Mouse (Mus musculus): ENCODE data around the gene Cox19. TPM values are rescaled to one million over a fixed set of nuclear protein-coding genes. Genes with fewer than 3 reads are reported as not detected.
A peak's percentile ranks its signal among the peaks of the same experiment; 100 is the strongest.
"Not testable (repeated sequence)": the region's sequence is repeated elsewhere in the genome, so short reads cannot be mapped to it uniquely, and the experiment has no call there.

Cox19 gene
- total RNA-seq, 2 experiments from 2014 or later = 73.6 to 79.4 TPM

GRCm38 (mm10) chr5:139364260-139364910, 13.2 kb upstream of the Cox19 start:
- peak; percentile 94 for DNase-seq (ENCODE audit: low spot score in 2 of 2)

GRCm38 (mm10) chr5:139363858-139364257, 12.6 kb upstream of the Cox19 start:
- peak in 1 of 2 experiments; percentile 50 for DNase-seq (ENCODE audit: low spot score in 2 of 2)

GRCm38 (mm10) chr5:139359244-139359643, 8.0 kb upstream of the Cox19 start:
- DNase-seq (ENCODE audit: low spot score in 2 of 2) = no peak

GRCm38 (mm10) chr5:139358653-139359052, 7.4 kb upstream of the Cox19 start:
- DNase-seq (ENCODE audit: low spot score in 2 of 2) = no peak

- DNase-seq (ENCODE audit: low spot score in 2 of 2) = peak; percentile 68 to 75
Measured at GRCm38 (mm10) chr5:139355235-139355772, 4.1 kb upstream of the Cox19 start.

GRCm38 (mm10) chr5:139353946-139354345, 2.7 kb upstream of the Cox19 start:
- DNase-seq (ENCODE audit: low spot score in 2 of 2) = no peak

- no peak for DNase-seq (ENCODE audit: low spot score in 2 of 2)
Measured at GRCm38 (mm10) chr5:139353496-139353895, 2.3 kb upstream of the Cox19 start.

GRCm38 (mm10) chr5:139352317-139352716, 1.1 kb upstream of the Cox19 start, which contains the start of gene Cyp2w1:
Gene Cyp2w1, plus strand, starts transcription at chr5:139352617.
- DNase-seq (ENCODE audit: low spot score in 2 of 2) = no peak

GRCm38 (mm10) chr5:139351628-139352027, 410 bp upstream of the Cox19 start:
- DNase-seq (ENCODE audit: low spot score in 2 of 2) = no peak

GRCm38 (mm10) chr5:139349713-139350112, 1.5 kb downstream of the Cox19 start:
- no peak for DNase-seq (ENCODE audit: low spot score in 2 of 2)

- no peak for DNase-seq (ENCODE audit: low spot score in 2 of 2)
Measured at GRCm38 (mm10) chr5:139347225-139347624, 4.0 kb downstream of the Cox19 start.

- DNase-seq (ENCODE audit: low spot score in 2 of 2) = no peak
Measured at GRCm38 (mm10) chr5:139345364-139345714, 5.9 kb downstream of the Cox19 start.

GRCm38 (mm10) chr5:139344687-139345363, 6.4 kb downstream of the Cox19 start:
- peak; percentile 87 to 94 for DNase-seq (ENCODE audit: low spot score in 2 of 2)

GRCm38 (mm10) chr5:139344021-139344686, 7.1 kb downstream of the Cox19 start:
- DNase-seq (ENCODE audit: low spot score in 2 of 2) = peak; percentile 72 to 74

GRCm38 (mm10) chr5:139338891-139339290, 12.3 kb downstream of the Cox19 start:
- DNase-seq (ENCODE audit: low spot score in 2 of 2) = no peak

GRCm38 (mm10) chr5:139338403-139338802, 12.8 kb downstream of the Cox19 start:
- no peak for DNase-seq (ENCODE audit: low spot score in 2 of 2)

GRCm38 (mm10) chr5:139337826-139338370, 13.3 kb downstream of the Cox19 start:
- DNase-seq (ENCODE audit: low spot score in 2 of 2) = no peak

- no peak for DNase-seq (ENCODE audit: low spot score in 2 of 2)
Measured at GRCm38 (mm10) chr5:139335634-139336033, 15.6 kb downstream of the Cox19 start.

- not testable (repeated sequence) for DNase-seq (ENCODE audit: low spot score in 2 of 2)
Measured at GRCm38 (mm10) chr5:139334394-139334793, 16.8 kb downstream of the Cox19 start.

GRCm38 (mm10) chr5:139333301-139334013, 17.8 kb downstream of the Cox19 start:
- no peak for DNase-seq (ENCODE audit: low spot score in 2 of 2)

Data from layer of hippocampus, postnatal 14 days (tissue).